Mouse (Mus musculus) cortical plate, adult 2 months (tissue): ENCODE measurements at regions not wholly inside any gene's neighbourhood (a gene's known extent, or its start where the extent isn't known, plus 50 kb on each side); places are given as distances from the start of the nearest gene placed in this dataset.

ENCODE experiments used
- CTCF ChIP-seq: fragments of 200-500 bp; IDR thresholded peaks from 2 replicates; pipeline ENCODE4 v1.5.1; 2011; ENCODE audit warnings: mild to moderate bottlenecking, control low read depth, low read length; ENCODE audit not compliant: insufficient read depth; ENCODE audit errors: extremely low read depth
- POLR2A ChIP-seq: fragments of 200-500 bp; IDR thresholded peaks from 2 replicates; pipeline ENCODE4 v1.6.1; 2011; ENCODE audit warnings: mild to moderate bottlenecking, low read length, control low read depth; ENCODE audit not compliant: insufficient read depth; ENCODE audit errors: extremely low read depth

DNA sequence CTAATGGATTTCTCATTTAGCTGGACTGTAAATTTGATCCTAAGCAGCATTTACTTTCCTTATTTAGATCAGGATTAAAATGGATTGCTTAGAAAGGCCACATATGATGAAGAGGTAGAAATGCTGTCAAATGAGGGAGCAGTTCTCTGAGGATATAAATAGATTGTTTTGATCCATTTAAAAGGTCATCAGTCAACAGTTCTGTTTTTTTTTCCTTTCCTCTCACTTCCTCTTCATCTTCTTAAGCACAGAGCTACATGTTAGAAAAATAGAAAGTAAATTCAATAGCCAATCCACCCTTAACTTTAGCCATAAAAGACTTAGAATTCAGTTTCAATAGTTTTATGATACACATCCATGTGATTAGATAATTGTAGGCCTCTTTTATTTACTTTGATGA, 971.5 kb upstream of the Cited2 start:
- TF ChIP-seq CTCF (no peak), POLR2A (no peak)
